Mouse (Mus musculus) G1E-ER4 (cell line): ENCODE measurements at regions not wholly inside any gene's neighbourhood (a gene's known extent, or its start where the extent isn't known, plus 50 kb on each side); places are given as distances from the start of the nearest gene placed in this dataset.

ENCODE experiments used
- GATA1 ChIP-seq: IDR thresholded peaks from one replicate; pipeline ENCODE4 v1.8.0; 2012; ENCODE audit warnings: low read length, inconsistent platforms

GRCm38 (mm10) chr3:57948720-57949119, 100.8 kb upstream of the Pfn2 start:
- TF ChIP-seq GATA1 = no peak

GRCm38 (mm10) chr3:57950431-57951331, 102.8 kb upstream of the Pfn2 start:
- no peak for TF ChIP-seq GATA1

- TF ChIP-seq GATA1 = no peak
These were observed 103.6 kb upstream of the Pfn2 start for GRCm38 (mm10) chr3:57951438-57951837.

GRCm38 (mm10) chr3:57957352-57957751, 109.5 kb upstream of the Pfn2 start:
- no peak for TF ChIP-seq GATA1

GRCm38 (mm10) chr3:57963965-57964364, 116.1 kb upstream of the Pfn2 start:
- no peak for TF ChIP-seq GATA1

GRCm38 (mm10) chr3:57972469-57973245, 124.8 kb upstream of the Pfn2 start:
- TF ChIP-seq GATA1 = no peak

- TF ChIP-seq GATA1 = no peak
These were observed 125.7 kb upstream of the Pfn2 start for GRCm38 (mm10) chr3:57973546-57973945.

GRCm38 (mm10) chr3:57975379-57975778, 127.5 kb upstream of the Pfn2 start:
- TF ChIP-seq GATA1 = no peak

GRCm38 (mm10) chr3:57976640-57977229, 128.9 kb upstream of the Pfn2 start:
- TF ChIP-seq GATA1 = no peak

- no peak for TF ChIP-seq GATA1
These were observed 140.3 kb upstream of the Pfn2 start for GRCm38 (mm10) chr3:57988175-57988574.

GRCm38 (mm10) chr3:57990738-57991137, 142.9 kb upstream of the Pfn2 start:
- no peak for TF ChIP-seq GATA1

GRCm38 (mm10) chr3:57998121-57999102, 150.5 kb upstream of the Pfn2 start:
- TF ChIP-seq GATA1 = no peak

- TF ChIP-seq GATA1 = no peak
These were observed 155.1 kb upstream of the Pfn2 start for GRCm38 (mm10) chr3:58002792-58003574.

- TF ChIP-seq GATA1 = no peak
These were observed 177.0 kb upstream of the Pfn2 start for GRCm38 (mm10) chr3:58024750-58025392.
